Mouse (Mus musculus): Measurements from ENCODE around the gene Trub2. TPM values are rescaled to one million over a fixed set of nuclear protein-coding genes. Genes with fewer than 3 reads are reported as not detected.

Trub2 gene
- total RNA-seq, 2 experiments from 2014 or later, result 39.4 to 64.7 TPM

- ATAC-seq (replicated peaks; ENCODE audit: poor library complexity, severe bottlenecking), result no peak
These were observed 55.7 kb downstream of the Trub2 start for GRCm38 (mm10) chr2:29732559-29732958.

GRCm38 (mm10) chr2:29731545-29731944, 56.8 kb downstream of the Trub2 start:
- peak; percentile 85 for ATAC-seq (replicated peaks; ENCODE audit: poor library complexity, severe bottlenecking)

GRCm38 (mm10) chr2:29729500-29729899, 58.8 kb downstream of the Trub2 start:
- no peak for ATAC-seq (replicated peaks; ENCODE audit: poor library complexity, severe bottlenecking)

GRCm38 (mm10) chr2:29724664-29725365, 63.5 kb downstream of the Trub2 start:
- peak; percentile 58 for ATAC-seq (replicated peaks; ENCODE audit: poor library complexity, severe bottlenecking)

- ATAC-seq (replicated peaks; ENCODE audit: poor library complexity, severe bottlenecking), result no peak
These were observed 65.2 kb downstream of the Trub2 start for GRCm38 (mm10) chr2:29723132-29723531.

GRCm38 (mm10) chr2:29718581-29718980, 69.7 kb downstream of the Trub2 start:
- no peak for ATAC-seq (replicated peaks; ENCODE audit: poor library complexity, severe bottlenecking)

GRCm38 (mm10) chr2:29716691-29717090, 71.6 kb downstream of the Trub2 start:
- ATAC-seq (replicated peaks; ENCODE audit: poor library complexity, severe bottlenecking), result no peak

GRCm38 (mm10) chr2:29716143-29716542, 72.2 kb downstream of the Trub2 start:
- ATAC-seq (replicated peaks; ENCODE audit: poor library complexity, severe bottlenecking), result no peak

- no peak for ATAC-seq (replicated peaks; ENCODE audit: poor library complexity, severe bottlenecking)
These were observed 74.2 kb downstream of the Trub2 start for GRCm38 (mm10) chr2:29714127-29714526.

- no peak for ATAC-seq (replicated peaks; ENCODE audit: poor library complexity, severe bottlenecking)
These were observed 74.8 kb downstream of the Trub2 start for GRCm38 (mm10) chr2:29713501-29713900.

- ATAC-seq (replicated peaks; ENCODE audit: poor library complexity, severe bottlenecking), result no peak
These were observed 76.4 kb downstream of the Trub2 start for GRCm38 (mm10) chr2:29711877-29712276.

Other genes starting within 250 kb of the Trub2 start
- gene Rapgef1, start 168.8 kb downstream of the Trub2 start, total RNA-seq (2014; fragmentation: Nextera tagmentation), result 29.6 and 31.9 TPM in 2 replicates
- gene Rapgef1, start 168.8 kb downstream of the Trub2 start, total RNA-seq (2017), result 16.7 and 21.9 TPM in 2 replicates
- not detected in 2 replicates for gene Gm13420, start 36.8 kb downstream of the Trub2 start, total RNA-seq (2014; fragmentation: Nextera tagmentation)
- gene Gm13420, start 36.8 kb downstream of the Trub2 start, total RNA-seq (2017), result not detected in 2 replicates
- not detected in 2 replicates for gene Gm13547, start 29.2 kb downstream of the Trub2 start, total RNA-seq (2014; fragmentation: Nextera tagmentation)
- not detected in 2 replicates for gene Gm13547, start 29.2 kb downstream of the Trub2 start, total RNA-seq (2017)
- gene Coq4, start 1.0 kb downstream of the Trub2 start, total RNA-seq (2014; fragmentation: Nextera tagmentation), result 14.8 and 18.2 TPM in 2 replicates
- 7.2 and 7.4 TPM in 2 replicates for gene Coq4, start 1.0 kb downstream of the Trub2 start, total RNA-seq (2017)
- 5.1 and 6.8 TPM in 2 replicates for gene Slc27a4, start 14.1 kb upstream of the Trub2 start, total RNA-seq (2014; fragmentation: Nextera tagmentation)
- 6.3 and 6.6 TPM in 2 replicates for gene Slc27a4, start 14.1 kb upstream of the Trub2 start, total RNA-seq (2017)
- gene Urm1, start 31.6 kb upstream of the Trub2 start, total RNA-seq (2014; fragmentation: Nextera tagmentation), result 17.0 and 24.9 TPM in 2 replicates
- 17.8 and 21.1 TPM in 2 replicates for gene Urm1, start 31.6 kb upstream of the Trub2 start, total RNA-seq (2017)
- 15.2 and 20.0 TPM in 2 replicates for gene Cercam, start 80.7 kb upstream of the Trub2 start, total RNA-seq (2014; fragmentation: Nextera tagmentation)
- gene Cercam, start 80.7 kb upstream of the Trub2 start, total RNA-seq (2017), result 4.5 and 6.7 TPM in 2 replicates
- 56.8 and 92.7 TPM in 2 replicates for gene Odf2, start 100.7 kb upstream of the Trub2 start, total RNA-seq (2014; fragmentation: Nextera tagmentation)
- gene Odf2, start 100.7 kb upstream of the Trub2 start, total RNA-seq (2017), result 96.9 and 104 TPM in 2 replicates
- 36.5 and 38.7 TPM in 2 replicates for gene Gle1, start 146.9 kb upstream of the Trub2 start, total RNA-seq (2014; fragmentation: Nextera tagmentation)
- 89.0 and 139 TPM in 2 replicates for gene Gle1, start 146.9 kb upstream of the Trub2 start, total RNA-seq (2017)
- 63.5 and 99.0 TPM in 2 replicates for gene Sptan1, start 177.1 kb upstream of the Trub2 start, total RNA-seq (2014; fragmentation: Nextera tagmentation)
- 118 and 129 TPM in 2 replicates for gene Sptan1, start 177.1 kb upstream of the Trub2 start, total RNA-seq (2017)

All from granulocyte monocyte progenitor cell, adult 5-6 weeks (primary cell).